9 mouse cellular contexts compared by ENCODE assay signal in the genomic region with DNA sequence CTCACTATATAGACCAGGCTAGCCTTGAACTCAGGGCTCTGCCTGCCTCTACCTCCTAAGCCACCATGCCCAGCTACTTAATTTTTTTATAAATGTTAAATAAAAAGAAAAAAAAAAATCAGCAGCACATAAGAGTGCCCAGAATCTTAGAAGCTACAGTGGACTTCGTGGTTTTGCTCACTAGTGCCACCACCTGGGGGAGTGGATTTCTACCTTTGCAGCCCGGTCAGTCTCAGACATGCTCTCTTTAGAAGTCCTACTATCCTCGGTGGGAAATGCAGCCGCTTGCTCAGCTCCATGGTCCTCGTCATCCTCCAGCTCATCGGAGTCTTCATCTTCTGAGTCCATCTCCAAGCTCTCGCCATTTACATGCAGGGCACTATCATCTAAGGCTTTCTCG. TPM values are rescaled to one million over a fixed set of nuclear protein-coding genes. Genes with fewer than 3 reads are reported as not detected.
A peak's percentile ranks its signal among the peaks of the same experiment; 100 is the strongest.
DNase-seq lines count a peak whose midpoint lies in the region; ATAC-seq and TF ChIP-seq lines count a peak whose summit lies in the region.
"Had no signal": no experiment of that assay in that cellular context is flagged by ENCODE, and none has a peak within 500 bp of the region (broad histone marks: within the 10 kb centered on the region; RNA-seq: fewer than 3 reads in every experiment).

No protein-coding gene starts in this region.

- no peaks in the 10 kb centered on the region for H3K27me3 ChIP-seq in Patski
- H3K27me3 ChIP-seq: neural tube, embryonic 13.5 days had no signal

- peak; percentile 19 to 22 for DNase-seq in cerebellum, adult 18-20 months
- no peak for DNase-seq in cerebellum, adult 8-10 months
- DNase-seq in left cerebral cortex, adult 18-20 months (ENCODE audit: low spot score in 2 of 2) = peak; percentile 40 to 43
- no peak for DNase-seq in left cerebral cortex, adult 8-10 months (ENCODE audit: low spot score in 2 of 2)
- no peak for DNase-seq in Patski (ENCODE audit: low read depth, low spot score)
- peak; percentile 14 to 73 for DNase-seq in kidney, postnatal 36 days
- no peak for DNase-seq in c-Kit-positive CD71-positive TER-119-positive erythroid progenitor cells, embryonic 14.5 days (ENCODE audit: low spot score)

- in situ Hi-C loops in Patski (cut with MboI; ENCODE audit: low pct_unique_long_range_greater_than_20kb) = no loop called here

- peak; percentile 67 for TF ChIP-seq CTCF in Patski (IDR thresholded peaks at IDR 0.05)

- no peak for ATAC-seq in Patski
- no peak for ATAC-seq in activated CD4-positive, CD25-positive, alpha-beta regulatory T cell, adult 4 months

- CTCF ChIA-PET in Patski (lab: Charles Lee) = interaction anchor here (0.9 to 1.8 kb wide), 6 partner anchors 8 to 26 kb away, joined by 3 to 9 read pairs (median 3); no protein-coding TSS in a partner anchor

- POLR2A ChIA-PET in Patski (lab: Charles Lee) = no interaction called here

RNA-seq across cellular contexts. Expression of a gene that starts 56.4 kb away (rescaled TPM):
- 10 to 100 TPM; 46.7 to 49.8 TPM for total RNA-seq in left cerebral cortex, adult 18-20 months (2021)
- total RNA-seq in left cerebral cortex, adult 8-10 months (2022) = 10 to 100 TPM; 54.3 to 69.5 (median 55.2) TPM
- polyA plus RNA-seq in Patski (2021) = 43.4 TPM
- polyA plus RNA-seq in activated CD4-positive, CD25-positive, alpha-beta regulatory T cell, adult 4 months (2017; shearing (Covaris generic)) = 10 to 100 TPM; 35.7 to 45.4 TPM

Comparison
In these comparisons a context has a peak if more than half of its experiments do, and no peak if none do; other contexts are left out.
1. DNase-seq: peak in cerebellum, adult 18-20 months (2 of 2), left cerebral cortex, adult 18-20 months (2 of 2) and kidney, postnatal 36 days (2 of 2); none in cerebellum, adult 8-10 months (single experiment), left cerebral cortex, adult 8-10 months (0 of 2), Patski (single experiment) and c-Kit-positive CD71-positive TER-119-positive erythroid progenitor cells, embryonic 14.5 days (single experiment).